Mouse (Mus musculus): ENCODE data around the gene Eif4enif1.
A peak's percentile ranks its signal among the peaks of the same experiment; 100 is the strongest.
"Not testable (repeated sequence)": the region's sequence is repeated elsewhere in the genome, so short reads cannot be mapped to it uniquely, and the experiment has no call there.

Gene Eif4enif1

DNA sequence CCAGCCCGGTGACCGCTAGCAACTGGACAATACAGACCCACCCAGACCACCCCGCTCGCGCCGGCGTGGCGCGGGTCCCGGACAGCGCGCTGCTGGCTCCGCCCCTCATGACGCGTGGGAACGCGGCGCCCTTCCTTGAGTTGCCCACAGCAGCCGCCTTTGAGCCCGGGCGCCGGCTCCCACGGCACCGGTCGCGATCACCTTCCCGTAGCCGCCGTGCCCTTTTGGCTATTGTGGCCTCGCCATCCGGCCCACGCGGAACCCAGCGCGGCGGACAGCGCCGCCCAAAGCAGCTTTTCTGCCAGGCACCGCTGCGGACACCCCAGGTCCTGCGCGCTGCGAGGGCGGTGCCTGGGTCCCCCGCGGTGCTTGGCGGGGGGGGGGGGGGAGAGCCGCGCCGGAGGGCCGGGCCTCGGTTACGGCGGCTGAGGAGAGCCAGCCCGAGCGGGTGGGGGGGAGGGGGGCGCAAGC is at the start of gene Eif4enif1:
Eif4enif1 (plus strand) TSS at position 162 of the 471 bp plus-strand sequence.
- peak; percentile 97 for DNase-seq (ENCODE audit: low read depth, low spot score)

DNA sequence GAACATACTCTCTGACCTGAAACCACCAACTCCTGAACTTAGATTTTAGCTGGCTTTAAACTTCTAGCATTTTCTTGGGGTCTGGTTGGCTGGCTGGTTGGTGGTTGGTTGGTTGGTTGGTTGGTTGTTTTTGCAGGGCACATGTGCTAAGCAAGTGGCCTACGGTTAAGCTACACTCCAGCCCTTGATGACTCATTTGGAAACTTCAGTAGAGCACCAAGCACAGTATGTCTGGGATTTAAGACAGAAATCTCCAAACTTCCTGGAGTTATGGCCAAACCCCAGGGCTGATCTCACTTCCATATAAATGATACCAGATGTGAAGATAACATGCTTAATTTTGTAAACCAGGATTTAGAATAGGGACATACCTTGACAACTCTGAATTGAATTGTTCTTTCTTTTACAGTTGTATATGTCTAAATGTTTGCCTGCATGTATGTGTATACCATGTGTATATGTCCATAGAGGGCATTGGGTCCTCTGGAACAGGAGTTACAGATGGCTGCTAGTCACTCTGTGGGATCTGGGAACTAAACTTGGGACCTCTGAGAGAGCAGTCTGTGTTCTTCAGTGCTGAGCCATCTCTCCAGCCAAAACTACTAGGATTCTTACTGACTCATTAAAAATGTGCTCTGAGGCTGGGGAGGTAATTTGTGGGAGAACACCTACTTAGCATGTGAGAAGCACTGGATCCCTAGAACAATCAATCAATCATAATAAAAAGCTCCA is 48.4 kb upstream of the Eif4enif1 start:
- DNase-seq (ENCODE audit: low read depth, low spot score) = peak; percentile 62

DNA sequence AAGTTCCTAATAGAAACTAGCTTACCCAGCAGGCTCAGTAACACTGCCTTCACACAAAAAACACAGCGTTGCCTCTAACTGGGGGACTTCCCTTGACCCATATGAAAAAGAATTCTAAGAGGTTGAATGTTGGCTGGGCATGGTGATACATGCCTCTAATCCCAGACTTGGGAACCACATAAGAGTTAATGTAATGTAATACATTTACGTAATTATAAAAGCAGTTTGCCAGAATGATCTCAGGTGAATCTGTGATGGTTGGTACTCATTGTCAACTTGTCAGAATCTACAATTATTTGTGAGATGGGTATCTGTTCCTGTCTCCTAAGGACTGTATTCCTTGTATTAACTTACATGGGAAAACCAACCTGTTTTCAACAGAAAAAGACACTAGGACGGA is 45.2 kb upstream of the Eif4enif1 start:
- not testable (repeated sequence) for DNase-seq (ENCODE audit: low read depth, low spot score)

DNA sequence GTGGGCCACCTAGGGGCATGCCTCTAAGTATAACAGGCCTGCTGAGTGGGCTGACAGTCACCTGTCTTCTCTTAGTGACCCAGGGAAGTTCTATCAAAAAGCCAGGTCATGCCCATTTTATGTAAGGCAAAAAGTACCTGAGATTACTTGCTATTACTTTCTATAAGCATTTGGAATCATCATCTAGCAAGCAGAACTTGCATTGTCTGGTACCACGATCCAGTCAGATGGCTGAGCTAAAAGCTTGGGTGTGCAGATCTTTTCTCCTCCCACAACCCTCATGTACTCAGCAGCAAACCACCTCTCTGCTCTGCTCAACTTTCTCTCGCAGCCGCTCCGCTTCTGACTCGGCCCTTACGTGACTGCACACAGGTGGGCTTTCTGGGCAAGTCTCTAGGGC is 44.2 kb upstream of the Eif4enif1 start:
- DNase-seq (ENCODE audit: low read depth, low spot score) = peak; percentile 58

DNA sequence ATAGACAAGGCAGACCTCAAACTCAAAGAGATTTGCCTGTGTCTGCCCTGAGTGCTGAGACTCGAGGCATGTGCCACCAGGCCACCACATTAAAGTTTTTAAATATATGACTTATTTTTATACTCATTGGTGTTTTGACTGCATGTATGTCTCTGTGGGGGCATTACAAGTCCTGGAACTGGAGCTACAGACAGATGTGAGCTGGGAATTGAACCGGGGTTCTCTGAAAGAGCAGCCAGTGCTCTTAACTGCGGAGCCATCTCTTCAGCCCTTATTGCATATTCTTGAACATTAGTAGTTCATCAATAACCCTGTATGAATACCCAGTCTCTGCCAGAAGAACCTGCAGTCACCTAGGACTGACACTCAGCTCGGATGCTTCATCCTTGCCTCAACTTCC is 43.4 kb upstream of the Eif4enif1 start:
- not testable (repeated sequence) for DNase-seq (ENCODE audit: low read depth, low spot score)

DNA sequence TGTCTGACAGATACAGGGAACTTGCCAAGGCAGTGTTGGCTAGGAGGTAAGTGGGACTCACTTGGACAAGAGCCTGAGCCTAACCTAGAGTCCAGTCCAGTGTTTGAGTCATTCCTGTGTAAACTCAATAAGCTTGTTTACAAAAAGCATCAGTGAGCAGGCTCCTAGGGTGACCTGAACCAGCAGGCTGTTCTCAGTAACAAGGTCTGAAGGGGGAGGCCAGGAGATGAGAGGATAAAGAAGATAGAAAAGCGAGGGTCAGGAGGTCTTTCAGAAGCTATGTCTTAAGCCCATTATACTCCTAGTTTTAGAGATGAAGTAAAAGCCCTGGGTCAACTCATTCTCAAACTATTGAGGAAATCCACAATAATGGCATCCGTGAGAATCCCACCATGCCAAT is 40.8 kb upstream of the Eif4enif1 start:
- DNase-seq (ENCODE audit: low read depth, low spot score) = peak; percentile 29

DNA sequence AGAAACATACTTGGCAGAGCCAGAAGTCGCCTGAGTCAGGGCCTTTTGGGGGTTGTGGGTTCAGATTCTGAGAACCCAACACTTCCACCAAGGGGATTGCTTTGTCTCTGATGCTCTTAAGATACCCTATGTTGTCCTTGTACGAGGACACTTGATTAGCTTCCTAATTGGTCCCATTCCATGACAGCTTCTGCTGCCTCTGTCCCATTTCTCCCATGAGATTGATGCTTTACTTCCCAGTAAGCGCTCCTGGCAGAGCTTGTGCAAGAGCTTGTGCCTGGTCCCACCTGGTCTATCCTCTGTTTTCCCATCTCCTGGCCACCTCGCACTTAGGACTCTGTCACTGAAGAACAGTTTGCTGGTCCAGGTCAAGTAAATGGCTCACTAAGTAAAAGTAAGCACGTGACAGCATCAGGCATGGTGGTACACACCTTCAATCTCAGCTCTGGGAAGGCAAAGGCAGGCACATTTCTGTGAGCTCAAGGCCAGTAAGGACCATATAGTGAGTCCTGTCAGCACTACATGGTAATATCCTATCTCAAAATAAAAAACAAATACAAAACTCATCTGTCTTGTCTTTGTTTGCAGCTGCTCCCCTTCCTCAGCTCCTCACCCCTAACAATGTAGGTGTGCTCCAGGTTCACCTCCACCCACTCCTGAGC is 39.8 kb upstream of the Eif4enif1 start:
- not testable (repeated sequence) for DNase-seq (ENCODE audit: low read depth, low spot score)

DNA sequence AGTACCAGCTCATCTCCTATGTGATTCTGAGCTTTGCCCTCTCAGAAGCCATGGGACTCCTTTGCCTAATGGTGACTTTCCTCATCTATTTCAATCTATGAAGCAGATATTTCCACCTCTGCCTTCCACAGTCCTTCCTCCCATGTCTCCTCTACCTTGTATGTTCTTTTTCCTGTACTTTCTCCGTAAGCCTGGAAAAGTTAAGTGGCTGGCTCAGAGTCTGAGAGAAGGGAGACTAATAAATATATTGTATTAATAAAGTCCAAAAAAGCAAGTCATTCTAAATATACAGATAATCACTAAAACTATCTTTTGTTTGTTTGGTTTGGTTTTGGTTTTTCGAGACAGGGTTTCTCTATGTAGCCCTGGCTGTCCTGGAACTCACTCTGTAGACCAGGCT is 39.1 kb upstream of the Eif4enif1 start:
- DNase-seq (ENCODE audit: low read depth, low spot score) = not testable (repeated sequence)

DNA sequence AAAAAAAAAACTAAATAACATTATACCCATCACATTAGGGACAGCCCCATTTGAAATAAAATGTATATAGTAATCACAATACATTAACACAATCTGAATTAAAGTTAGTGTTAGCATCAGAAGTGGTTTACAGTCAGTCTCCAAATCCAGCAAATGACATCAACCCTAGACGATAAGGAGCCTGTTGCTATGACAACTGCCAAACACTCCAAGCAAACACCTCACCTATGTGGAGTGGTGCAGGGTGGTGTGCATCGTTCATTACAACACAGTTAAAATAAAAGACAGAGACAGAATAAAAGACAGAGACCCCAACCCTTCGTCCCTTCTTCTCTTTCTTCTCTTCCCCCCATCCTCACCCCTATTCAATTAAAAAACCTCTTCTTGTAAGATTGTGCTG is 38.5 kb upstream of the Eif4enif1 start:
- not testable (repeated sequence) for DNase-seq (ENCODE audit: low read depth, low spot score)

DNA sequence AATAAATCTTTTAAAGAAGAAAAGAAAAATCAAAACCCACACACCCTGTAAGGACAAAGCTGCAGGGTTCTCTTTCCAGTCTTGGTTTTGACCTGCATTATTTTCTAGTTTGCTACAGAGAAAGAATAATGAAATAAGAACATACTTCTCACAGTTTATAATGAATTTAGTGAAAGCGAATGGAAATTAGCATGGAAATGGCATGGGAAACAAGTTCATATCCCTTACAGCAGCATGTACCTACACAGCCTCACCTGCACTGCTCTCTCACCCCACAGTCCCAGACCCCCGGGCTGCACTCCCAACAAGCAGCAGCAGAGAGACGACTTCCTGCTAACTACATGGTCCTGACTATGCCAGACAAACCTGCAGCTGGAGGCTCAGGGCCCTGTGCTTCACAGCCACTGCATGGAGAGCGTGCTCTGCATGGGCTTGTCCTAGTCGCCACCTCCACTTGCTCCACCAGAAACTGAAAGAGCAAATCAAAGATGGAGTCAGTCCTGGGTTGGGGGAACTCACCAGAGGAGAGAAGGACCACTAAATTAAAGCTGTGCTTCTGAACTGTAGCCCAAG is 36.9 kb upstream of the Eif4enif1 start:
- peak; percentile 62 for DNase-seq (ENCODE audit: low read depth, low spot score)

DNA sequence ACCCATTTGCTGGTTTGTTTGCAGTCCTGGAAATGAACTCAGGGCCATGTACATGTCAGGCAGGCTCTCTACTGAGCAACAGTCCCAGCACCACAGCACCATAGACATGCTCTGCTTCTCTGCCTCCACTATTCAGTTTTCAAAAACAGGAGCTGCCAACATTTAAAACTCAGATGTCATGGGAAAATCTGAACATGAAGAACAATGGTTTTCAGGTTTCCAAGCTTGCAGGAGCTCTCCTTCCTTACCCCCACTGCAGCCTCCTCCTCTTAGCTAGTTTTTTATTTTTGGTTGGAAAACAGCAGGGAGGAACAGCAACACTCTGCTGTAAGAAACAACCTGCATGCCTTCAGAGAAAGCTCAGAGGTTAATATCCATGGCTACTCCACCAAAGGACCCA is 35.9 kb upstream of the Eif4enif1 start:
- DNase-seq (ENCODE audit: low read depth, low spot score) = not testable (repeated sequence)

DNA sequence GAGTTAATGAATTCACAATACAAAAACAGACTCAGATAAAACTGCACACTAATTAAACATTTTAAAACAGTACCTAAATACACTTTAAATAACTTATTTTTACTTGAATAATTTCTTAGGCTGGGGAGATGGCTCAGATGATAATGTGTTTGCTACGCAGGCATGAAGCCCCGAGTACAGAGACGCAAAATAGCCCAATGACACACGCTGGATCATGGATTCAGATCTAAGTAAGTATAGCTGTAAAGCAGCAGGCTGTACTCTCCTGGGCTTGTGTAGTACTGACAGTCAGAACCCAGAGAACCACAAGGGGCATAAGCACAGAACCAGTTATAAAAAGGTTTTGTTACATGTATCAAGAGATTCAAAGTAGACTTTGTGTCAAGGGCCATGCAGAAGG is 35.1 kb upstream of the Eif4enif1 start:
- not testable (repeated sequence) for DNase-seq (ENCODE audit: low read depth, low spot score)

DNA sequence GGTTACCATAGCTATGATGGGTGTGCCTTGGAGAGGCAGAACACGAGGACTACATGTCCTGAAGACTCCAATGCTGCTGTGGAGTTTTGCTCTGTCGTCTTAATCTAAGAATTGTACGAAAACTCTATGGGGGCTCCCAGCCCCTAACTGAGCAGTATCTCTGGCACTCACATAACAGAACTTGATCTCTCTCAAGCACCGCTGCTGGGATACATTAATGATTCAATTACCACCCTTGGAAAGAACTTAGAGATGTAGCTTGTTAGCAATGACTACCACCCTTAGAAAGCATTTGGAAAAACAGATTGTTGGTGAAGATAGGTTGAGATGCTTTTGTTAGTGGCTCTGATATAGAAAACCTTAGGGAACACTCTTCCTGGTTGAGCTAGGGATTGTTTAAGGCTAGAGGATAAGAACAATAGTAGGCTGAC is 34.6 kb upstream of the Eif4enif1 start:
- peak; percentile 31 for DNase-seq (ENCODE audit: low read depth, low spot score)

DNA sequence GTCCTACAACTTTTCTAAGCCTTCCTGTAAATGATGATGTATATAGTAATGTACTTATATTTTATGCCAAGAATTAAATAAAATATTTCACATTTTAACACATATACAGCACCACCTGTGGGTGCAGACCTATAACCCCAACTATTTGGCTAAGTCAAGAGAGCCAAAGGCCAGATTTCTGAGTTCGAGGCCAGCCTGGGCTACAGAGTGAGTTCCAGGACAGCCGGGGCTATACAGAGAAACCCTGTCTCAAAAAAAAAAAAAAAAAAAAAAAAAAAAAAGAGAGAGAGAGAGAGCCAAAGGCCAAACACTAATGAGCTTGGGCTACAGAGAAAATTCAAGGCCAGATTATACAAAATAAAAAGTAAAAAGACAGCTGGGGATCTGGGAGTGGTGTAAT is 33.1 kb upstream of the Eif4enif1 start:
- DNase-seq (ENCODE audit: low read depth, low spot score) = not testable (repeated sequence)

DNA sequence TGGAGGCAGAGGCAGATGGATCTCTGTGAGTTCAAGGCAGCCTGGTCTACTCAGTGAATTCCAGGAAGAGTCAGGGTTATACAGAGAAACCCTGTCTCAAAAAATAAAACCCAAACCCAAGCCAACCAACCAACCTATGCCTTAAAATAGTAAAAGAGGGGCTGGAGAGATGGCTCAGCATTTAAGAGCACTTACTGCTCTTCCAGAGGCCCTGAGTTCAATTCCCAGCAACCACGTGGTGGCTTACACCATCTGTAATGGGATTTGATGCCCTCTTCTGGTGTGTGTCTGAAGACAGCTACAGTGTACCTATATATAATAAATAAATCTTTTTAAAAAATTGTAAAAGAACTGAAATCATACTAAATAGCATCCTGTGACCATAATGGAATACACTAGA is 30.3 kb upstream of the Eif4enif1 start:
- not testable (repeated sequence) for DNase-seq (ENCODE audit: low read depth, low spot score)

DNA sequence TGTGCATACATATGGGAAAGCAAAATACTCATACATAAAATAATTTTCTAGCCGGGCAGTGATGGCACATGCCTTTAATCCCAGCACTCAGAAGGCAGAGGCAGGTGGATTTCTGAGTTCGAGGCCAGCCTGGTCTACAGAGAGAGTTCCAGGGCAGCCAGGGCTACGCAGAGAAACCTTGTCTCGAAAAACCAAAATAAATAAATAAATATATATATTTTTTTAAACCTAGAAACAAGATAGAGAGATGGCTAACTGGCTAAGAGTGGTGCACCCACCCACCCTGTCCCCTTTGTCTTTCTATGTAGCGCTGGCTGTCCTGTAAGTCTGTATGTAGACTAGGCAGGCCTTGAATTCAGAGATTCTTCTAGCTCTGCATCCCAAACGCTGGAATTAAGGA is 29.7 kb upstream of the Eif4enif1 start:
- DNase-seq (ENCODE audit: low read depth, low spot score) = not testable (repeated sequence)

DNA sequence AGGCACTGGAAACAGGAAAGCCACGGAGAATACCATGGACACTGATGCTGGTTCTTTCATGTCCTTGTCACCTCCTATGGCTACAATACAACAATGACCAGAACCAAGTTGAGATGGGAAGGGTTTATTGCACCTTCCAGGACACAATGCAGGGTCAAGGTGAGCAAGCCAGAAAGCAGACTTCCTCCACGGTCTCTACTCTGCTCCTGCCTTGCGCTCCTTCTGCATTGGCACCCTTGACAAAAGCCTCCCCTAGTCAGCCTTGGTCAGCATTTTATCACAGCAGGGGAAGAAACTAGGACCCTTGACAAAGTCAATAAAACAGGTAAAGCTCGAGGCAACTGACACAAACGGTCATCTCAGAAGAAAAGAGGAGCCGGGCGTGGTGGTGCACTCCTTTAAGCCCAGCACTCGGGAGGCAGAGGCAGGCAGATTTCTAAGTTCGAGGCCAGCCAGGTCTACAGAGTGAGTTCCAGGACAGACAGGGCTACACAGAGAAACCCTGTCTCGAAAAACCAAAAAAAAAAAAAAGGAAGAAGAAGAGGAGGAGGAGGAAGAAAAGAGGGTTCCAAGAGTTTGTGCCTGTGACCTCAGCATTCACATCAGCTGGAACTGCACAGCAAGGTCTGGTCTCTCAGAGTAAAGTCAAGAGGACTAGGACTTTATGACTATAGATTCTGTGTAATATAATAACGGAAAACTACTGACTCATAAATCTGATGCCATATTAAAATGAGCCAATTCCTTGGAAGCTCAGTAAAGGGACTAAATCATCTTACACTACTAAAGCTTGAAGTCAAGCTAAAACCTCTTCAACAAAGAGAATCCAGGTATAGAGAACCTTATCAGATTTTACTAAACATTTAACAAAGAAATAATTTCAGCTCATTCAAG is 28.5 kb upstream of the Eif4enif1 start:
- DNase-seq (ENCODE audit: low read depth, low spot score) = peak; percentile 34

DNA sequence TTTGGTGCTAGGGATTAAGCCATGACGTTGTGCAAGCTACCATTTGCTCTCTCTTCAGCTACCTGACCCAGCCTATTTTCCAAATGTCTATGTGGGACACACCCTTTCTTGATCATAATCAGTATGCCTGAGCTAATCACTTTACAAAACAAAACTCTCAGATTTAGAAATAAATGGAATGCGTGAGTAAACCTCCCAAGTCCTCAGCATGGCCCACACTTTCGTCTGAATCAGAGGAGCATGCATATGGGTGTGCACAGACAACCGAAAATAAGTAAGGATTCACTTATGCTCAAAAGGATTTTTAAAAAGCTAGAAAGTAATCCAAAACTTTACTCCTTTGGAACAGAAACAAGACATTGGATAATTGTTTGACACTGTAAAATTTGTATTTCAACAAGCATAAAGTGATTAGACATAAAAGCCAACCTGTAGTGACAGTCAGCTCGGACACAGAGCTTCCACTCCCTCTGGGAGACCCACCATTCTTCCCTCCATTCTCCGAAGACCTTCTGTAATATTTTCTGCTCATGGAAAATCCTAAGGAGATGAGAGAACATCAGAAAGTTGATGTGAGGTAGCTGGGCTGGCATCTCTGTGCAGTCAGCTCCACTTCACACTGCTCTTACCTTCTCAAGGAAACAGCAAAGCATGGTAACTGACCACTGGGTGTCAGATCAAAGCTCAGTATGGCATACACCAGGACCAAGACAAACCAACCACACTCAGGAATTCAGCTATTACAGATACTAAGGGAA is 23.0 kb upstream of the Eif4enif1 start:
- not testable (repeated sequence) for DNase-seq (ENCODE audit: low read depth, low spot score)

DNA sequence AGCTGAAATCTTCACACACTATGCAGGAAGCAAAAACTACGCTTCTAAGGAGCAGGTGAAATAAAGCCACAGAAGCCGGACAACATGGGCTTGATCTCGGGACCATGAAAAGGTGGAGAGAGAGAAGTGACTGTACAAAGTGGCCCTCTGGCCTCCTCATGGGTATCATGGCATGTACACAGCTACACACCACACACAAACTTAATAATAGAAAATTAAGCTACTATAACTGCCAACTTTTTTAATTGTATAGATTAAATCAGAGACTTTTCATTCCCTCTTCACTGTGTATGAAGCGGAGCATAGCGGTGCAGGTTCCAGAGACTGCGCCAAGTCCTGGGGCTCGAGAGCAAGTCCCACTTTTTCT is 22.5 kb upstream of the Eif4enif1 start:
- not testable (repeated sequence) for DNase-seq (ENCODE audit: low read depth, low spot score)

DNA sequence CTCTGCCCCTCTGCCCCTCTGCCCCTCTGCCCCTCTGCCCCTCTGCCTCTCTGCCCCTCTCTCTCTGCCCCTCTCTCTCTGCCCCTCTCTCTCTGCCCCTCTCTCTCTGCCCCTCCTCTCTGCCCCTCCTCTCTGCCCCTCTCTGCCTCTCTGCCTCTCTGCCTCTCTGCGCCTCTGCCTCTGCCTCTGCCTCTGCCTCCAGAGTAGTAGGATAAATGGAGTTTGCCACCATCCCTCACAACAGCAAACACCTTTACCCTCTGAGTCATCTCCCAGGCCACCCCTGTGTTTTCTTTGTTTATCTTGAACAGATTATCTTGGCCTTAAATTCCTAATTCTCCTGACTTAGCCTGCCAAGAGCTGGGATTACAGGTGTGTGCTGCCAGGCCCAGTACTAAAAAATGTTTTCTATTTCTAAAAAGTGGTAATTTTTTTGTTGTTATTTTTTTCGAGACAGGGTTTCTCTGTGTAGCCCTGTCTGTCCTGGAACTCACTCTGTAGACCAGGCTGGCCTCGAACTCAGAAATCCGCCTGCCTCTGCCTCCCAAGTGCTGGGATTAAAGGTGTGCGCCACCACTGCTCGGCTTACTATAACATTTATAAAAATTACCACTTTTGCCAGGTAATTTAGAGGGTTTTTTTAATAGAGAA is 21.6 kb upstream of the Eif4enif1 start:
- not testable (repeated sequence) for DNase-seq (ENCODE audit: low read depth, low spot score)

All from A20 (cell line).